Mouse (Mus musculus): ENCODE results near the gene Rnd3.

The Rnd3 gene

GRCm38 (mm10) chr2:51148975-51149374, at the start of gene Rnd3:
TSS of gene Rnd3 (minus strand) at chr2:51149111.
- DNase-seq (ENCODE audit: low read depth, low spot score), result peak; percentile 98

- DNase-seq (ENCODE audit: low read depth, low spot score), result peak; percentile 53
Measured at GRCm38 (mm10) chr2:51192319-51192718, 43.4 kb upstream of the Rnd3 start.

GRCm38 (mm10) chr2:51185762-51186161, 36.9 kb upstream of the Rnd3 start:
- DNase-seq (ENCODE audit: low read depth, low spot score), result no peak

GRCm38 (mm10) chr2:51182990-51183389, 34.1 kb upstream of the Rnd3 start:
- no peak for DNase-seq (ENCODE audit: low read depth, low spot score)

- DNase-seq (ENCODE audit: low read depth, low spot score), result no peak
Measured at GRCm38 (mm10) chr2:51181376-51181775, 32.5 kb upstream of the Rnd3 start.

- DNase-seq (ENCODE audit: low read depth, low spot score), result no peak
Measured at GRCm38 (mm10) chr2:51179096-51179495, 30.2 kb upstream of the Rnd3 start.

GRCm38 (mm10) chr2:51177615-51178014, 28.7 kb upstream of the Rnd3 start:
- DNase-seq (ENCODE audit: low read depth, low spot score), result no peak

GRCm38 (mm10) chr2:51175276-51175675, 26.4 kb upstream of the Rnd3 start:
- DNase-seq (ENCODE audit: low read depth, low spot score), result no peak

- DNase-seq (ENCODE audit: low read depth, low spot score), result no peak
Measured at GRCm38 (mm10) chr2:51161110-51161509, 12.2 kb upstream of the Rnd3 start.

GRCm38 (mm10) chr2:51148454-51148853, 457 bp downstream of the Rnd3 start:
- no peak for DNase-seq (ENCODE audit: low read depth, low spot score)

GRCm38 (mm10) chr2:51148065-51148407, 875 bp downstream of the Rnd3 start:
- DNase-seq (ENCODE audit: low read depth, low spot score), result peak; percentile 60

- peak; percentile 86 for DNase-seq (ENCODE audit: low read depth, low spot score)
Measured at GRCm38 (mm10) chr2:51147318-51148064, 1.4 kb downstream of the Rnd3 start.

- DNase-seq (ENCODE audit: low read depth, low spot score), result peak; percentile 86
Measured at GRCm38 (mm10) chr2:51146871-51147317, 2.0 kb downstream of the Rnd3 start.

- DNase-seq (ENCODE audit: low read depth, low spot score), result peak; percentile 60
Measured at GRCm38 (mm10) chr2:51145838-51146470, 3.0 kb downstream of the Rnd3 start.

- DNase-seq (ENCODE audit: low read depth, low spot score), result no peak
Measured at GRCm38 (mm10) chr2:51144380-51145120, 4.4 kb downstream of the Rnd3 start.

GRCm38 (mm10) chr2:51142422-51142821, 6.5 kb downstream of the Rnd3 start:
- DNase-seq (ENCODE audit: low read depth, low spot score), result no peak

- DNase-seq (ENCODE audit: low read depth, low spot score), result no peak
Measured at GRCm38 (mm10) chr2:51141345-51141744, 7.6 kb downstream of the Rnd3 start.

- peak; percentile 93 for DNase-seq (ENCODE audit: low read depth, low spot score)
Measured at GRCm38 (mm10) chr2:51140486-51140885, 8.4 kb downstream of the Rnd3 start.

GRCm38 (mm10) chr2:51139912-51140446, 8.9 kb downstream of the Rnd3 start:
- DNase-seq (ENCODE audit: low read depth, low spot score), result no peak

GRCm38 (mm10) chr2:51139218-51139911, 9.5 kb downstream of the Rnd3 start:
- peak; percentile 93 for DNase-seq (ENCODE audit: low read depth, low spot score)

GRCm38 (mm10) chr2:51137726-51138125, 11.2 kb downstream of the Rnd3 start:
- DNase-seq (ENCODE audit: low read depth, low spot score), result peak; percentile 46

GRCm38 (mm10) chr2:51132181-51132580, 16.7 kb downstream of the Rnd3 start:
- no peak for DNase-seq (ENCODE audit: low read depth, low spot score)
